Mouse (Mus musculus): Measurements from ENCODE around the gene Sh3bp5.

Sh3bp5 gene

DNA sequence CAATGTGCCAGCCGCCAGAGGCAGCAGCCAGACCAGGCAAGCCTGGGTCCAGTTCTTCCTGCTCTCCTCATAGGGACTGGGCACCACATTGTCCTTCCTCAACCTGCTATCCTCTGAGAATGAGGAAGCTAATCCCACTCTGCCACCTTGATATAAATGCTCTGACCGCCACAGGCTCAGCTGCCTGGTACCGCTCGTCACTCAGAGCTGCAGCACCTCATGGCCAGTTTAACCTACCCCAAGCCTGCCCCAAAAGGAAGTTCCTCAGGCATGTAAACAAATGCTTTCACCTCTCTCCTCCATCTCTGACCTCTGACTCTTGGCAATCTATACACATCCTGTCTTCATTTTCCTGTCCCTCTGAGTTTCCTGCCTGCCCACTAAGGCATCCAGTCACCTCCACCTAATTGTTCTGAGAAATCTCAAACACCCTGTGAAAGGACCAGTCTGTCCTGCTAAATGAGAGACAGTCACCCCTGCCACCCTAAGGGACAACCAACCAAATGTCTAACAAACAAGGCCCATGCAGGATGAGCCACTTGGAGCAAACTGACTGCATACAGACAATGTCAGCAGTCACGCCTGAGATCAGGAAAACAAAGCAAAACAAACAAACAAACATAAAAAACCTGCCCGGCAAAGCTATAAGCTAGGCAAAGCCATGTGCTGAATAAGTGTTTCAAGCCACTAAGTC, 27.8 kb downstream of the Sh3bp5 start:
- DNase-seq, result no peak

DNA sequence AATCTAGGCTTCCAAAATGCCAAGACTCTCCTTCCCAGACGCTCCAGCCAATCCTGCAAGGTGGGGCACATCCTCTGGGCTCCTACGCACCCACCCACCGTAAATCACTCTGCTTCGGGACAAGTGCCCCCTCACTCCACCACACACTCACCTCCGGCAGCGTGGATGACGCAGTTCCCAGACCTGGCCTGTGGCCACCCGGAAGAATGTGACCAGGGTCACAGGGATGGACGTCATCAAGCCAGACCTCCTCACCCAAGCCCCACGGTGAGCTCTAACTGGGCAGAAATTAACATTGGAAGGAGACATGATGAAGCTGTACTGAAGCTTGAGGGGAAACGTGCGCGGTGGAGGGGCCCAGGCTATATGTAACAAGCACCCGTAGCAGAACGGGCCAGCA, 28.7 kb downstream of the Sh3bp5 start:
- no peak for DNase-seq

DNA sequence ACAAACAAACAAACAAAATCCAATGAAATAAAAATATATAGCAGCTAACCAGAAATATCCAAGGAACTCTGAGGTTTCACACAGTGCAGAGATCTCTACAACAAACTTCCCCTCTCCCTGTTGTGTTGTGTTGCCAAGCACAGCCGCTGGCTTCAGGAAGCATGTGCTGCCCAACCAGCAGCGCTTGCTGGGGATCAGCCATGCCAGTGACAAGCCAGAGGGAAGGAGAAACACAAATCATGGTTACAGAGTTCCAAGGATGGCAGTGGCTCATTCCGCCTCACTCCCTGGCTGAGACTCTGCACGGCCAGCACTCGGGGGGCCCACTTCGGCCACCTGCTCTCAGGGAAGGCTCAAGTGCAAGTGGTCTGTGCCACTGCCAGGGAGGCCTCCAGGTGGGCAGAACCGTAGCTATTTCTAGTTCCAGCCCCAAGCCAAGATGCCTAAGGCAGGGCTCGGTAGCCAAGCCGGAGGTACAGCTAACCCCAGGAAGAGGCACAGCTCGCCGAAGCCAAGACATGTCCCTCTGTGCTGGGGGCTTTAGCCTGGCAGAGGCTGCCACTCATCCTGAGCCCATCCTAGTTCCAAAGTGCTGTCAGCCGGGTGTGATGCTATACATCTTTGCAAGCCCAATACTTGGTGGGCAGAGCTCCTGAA, 29.6 kb downstream of the Sh3bp5 start:
- DNase-seq, result no peak

DNA sequence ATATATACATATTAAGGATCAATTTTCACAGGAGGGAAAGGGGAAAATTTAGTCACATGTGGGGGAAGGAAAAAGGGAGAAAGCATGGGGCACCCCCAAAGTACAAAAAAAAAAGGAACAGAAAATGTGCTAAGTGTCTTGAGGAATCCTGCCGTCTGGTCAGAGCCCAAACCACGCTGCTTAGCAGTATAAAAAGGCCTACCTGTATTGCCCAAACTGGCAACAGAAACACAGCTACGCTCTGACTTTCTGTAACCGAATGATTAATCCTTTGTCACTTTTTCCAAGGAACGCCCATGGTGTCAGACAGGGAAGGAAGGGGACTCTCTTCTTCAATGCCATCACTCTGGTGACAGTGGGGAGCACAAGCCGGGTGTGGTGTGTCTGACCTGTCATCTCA, 30.2 kb downstream of the Sh3bp5 start:
- no peak for DNase-seq

DNA sequence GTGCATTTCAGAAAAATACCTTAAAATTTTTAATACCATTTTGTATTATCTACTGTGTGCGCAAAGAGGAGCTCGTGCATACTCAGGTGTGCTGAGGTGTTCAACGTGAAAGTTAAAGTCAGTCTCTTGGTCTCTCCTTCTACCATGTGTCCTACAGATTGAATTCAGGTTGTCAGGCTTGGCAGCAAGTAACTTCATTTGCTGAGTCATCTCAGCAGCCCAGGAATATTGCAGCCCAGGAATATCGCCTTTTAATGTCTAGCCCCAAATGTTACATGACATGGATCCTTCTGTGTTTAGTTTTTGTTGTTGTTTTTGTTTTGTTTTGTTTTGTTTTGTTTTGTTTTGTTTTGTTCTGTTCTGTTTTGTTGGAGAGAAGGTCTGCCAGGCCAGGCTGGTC, 31.2 kb downstream of the Sh3bp5 start:
- DNase-seq, result no peak

DNA sequence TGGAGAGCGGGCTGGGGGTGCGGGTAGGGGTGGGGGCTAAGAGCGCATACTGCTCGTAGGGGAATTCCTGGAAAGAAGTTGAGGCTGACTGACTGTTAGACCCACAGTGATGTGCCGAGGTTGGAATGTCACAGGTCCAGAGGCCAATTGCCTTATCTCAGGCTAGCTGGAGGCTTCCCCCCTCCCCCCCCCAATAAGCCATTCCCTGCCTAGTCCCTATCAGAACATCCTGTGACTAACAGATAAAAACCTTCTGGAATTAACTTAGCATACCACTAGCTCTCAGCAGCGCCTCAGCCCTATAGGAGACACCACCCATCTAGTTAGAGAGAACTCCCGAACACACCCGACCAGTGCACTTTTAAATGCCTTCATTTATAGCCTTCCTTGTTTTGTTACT, 31.9 kb downstream of the Sh3bp5 start:
- DNase-seq, result no peak

DNA sequence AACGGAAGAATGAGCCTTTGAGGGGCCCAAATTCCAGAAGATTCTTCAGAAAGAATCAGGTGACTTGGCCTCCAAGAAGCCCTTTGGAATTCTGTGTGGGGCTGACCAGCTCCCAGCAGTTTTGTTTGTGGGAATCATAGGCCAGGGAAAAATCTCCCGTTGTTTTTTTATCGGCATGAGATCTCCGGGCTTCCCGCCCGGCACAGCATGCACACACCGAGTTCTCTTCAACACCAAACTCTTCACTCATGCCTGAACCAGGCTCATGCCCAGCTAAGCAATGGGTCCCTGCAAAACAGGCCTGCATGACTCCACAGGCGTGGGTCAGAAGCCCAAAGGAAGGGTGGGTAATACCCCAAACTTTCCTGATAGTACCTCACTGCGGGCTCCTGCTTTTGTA, 32.3 kb downstream of the Sh3bp5 start:
- DNase-seq, result no peak

DNA sequence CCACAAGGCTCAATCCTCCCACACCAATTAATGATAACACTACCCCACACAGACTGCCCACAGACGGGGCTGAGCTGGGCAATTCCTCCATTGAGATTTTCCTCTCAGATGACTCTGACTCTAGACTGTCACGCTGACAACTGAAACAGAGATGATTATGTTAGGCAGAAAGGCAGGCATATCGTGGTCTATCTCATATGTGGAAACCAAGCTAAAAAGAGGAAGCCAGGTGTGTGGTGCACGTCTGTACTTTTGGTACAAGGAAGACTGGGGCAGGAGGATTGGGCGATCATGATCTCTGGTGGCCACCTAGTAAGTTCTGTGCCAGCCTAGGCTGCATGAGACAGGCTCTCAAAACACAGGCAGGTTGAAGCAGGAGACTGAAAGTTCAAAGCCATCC, 33.2 kb downstream of the Sh3bp5 start:
- DNase-seq, result no peak

DNA sequence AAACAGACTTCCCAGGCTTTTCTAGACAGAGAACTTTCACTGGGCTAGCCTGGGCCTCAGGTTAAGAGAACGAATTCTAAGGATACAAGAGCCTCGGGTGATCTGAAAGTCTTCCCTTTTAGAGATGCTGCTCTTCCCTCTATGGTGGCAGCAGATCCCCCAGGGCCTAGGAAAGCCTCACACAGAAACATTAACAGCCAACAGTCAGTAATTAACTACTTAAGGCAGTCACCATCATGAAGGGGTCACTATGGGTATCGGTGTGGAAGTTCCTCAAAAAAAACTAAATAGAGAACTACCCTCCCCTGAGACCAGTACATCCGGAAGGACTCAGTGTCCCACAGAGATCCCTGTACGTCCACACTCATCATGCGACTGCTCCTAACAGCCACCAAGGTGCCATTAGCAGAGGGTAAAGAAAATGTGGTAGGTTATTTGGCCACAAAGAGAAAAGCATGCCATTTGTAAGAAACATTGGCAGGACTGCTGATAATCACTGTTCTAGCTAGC, 33.9 kb downstream of the Sh3bp5 start:
- no peak for DNase-seq

DNA sequence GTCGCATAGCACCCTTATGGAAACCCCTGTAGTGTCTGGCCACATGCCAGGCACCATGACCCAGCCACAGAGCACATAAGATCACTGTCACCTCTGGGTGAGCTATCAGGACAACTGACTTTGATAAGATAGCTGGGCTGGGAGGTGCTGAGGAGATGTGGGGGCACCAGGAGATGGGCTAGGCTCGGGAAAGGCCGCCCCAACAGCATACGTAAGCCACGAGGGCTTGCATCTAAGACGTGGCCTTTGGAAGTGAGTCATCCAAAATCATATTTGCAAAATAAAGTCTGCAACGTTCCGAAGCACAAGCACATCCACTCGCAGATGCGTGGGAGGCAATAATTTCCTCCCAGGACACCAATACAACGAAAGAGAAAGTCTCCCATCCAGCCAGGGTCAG, 35.0 kb downstream of the Sh3bp5 start:
- DNase-seq, result no peak

DNA sequence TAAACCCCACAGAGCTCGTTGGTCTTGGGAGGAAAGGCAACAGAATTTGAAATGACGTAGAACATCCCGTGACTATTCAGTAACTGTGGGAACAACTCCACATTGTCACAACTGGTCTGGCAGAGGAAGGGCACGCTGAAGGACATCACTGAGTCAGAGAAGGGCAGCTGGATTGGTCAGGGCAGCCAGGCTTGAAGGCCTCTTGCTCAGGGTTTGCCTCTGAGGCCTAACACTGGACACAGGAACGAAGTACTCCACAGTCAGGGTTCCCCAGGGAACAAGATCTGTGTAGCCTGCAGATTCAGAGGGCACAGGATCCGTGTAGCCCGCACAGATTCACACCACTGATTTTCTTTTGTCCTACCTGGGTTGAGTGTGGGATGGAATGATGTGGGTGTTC, 35.6 kb downstream of the Sh3bp5 start:
- no peak for DNase-seq

DNA sequence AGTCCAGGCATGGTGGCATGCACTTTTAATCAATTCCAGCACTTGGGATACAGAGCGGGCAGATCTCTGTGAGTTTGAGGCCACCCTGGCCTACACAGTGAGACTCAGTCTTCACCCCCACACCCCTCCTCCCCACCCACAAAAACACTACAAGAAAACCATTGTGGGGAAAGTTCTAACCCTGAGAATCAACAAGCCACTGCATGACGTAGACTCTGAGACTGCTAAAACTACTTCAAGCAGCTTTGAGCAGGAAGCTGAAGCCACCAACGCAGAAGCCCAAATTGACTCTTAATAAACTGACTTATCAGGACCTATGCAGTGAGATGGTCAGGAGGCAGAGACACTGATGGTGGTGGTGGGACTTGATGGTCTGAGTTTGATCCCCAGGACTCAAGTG, 36.6 kb downstream of the Sh3bp5 start:
- DNase-seq, result peak; percentile 25 to 34

DNA sequence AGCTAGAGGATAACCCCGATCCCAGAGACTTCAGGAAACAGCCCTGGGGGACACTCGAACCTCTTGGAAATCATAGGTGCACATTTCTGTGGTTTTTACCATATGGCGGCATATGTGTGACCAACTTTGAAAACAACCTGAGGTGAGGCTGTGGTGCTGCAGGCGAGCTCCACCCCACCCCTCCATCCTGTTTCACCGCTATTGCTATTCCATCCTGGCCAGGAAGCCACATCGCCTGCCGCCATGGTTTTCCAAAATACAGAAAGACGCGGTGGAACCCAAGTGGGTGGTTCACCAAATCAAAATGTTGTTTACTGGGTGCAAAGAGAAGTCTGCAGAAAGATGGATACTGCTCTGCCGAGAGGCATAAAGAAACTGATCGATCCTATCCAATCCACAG, 37.1 kb downstream of the Sh3bp5 start:
- DNase-seq, result no peak

DNA sequence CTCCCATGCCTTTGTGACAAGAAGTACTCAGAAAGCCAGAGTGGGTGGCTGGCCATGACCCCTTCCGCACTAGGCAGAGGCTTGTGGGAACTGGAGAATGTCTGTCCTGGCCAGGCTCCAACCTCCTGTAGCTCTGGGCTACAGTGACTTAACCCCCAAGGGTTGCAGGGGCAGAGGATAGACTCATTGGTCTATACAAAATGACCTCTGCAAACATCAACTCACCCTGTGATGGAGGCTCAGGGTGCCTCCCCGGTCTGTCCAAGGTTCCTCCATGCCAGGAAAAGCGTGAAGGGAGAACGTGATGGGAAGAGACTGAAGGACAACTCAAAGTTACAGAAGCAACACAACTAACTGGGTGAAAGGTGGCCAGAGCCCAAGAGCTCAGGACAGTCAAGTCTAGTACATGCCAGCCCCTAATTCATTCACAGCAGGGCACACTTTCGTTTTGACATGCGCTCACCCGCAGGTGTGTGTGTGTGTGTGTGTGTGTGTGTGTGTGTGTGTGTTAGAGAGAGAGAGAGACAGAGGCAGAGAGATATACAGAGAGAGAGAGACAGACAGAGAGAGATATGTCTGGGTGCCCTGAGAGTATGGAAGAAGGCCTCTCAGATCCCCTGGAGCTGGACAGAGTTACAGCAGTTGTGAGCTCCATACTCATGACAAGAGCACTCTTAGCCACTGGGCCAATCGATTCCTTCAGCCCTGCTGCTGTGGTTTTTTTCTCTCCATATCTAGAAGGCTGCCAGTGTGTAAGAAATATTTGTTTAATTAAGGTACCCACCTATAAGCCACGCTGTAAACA, 37.9 kb downstream of the Sh3bp5 start:
- no peak for DNase-seq

DNA sequence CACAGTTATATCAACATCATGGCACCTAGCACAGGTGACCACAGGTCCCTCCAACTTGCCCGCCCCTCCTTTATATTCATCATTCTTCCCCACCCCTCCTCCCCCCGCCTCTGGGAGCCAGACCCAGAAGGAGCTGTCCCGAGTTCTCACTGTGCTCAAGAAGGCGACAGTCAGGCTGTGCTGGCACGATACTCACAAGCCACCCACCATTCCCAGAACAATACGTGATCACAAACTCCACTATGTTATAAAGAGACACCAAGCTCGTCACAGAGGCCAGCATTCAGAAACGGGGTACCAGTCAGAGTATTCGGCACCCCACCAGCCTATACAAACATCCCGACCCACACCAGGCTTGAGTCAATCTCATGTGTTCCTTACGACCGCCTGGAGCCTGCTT, 38.5 kb downstream of the Sh3bp5 start:
- DNase-seq, result no peak

DNA sequence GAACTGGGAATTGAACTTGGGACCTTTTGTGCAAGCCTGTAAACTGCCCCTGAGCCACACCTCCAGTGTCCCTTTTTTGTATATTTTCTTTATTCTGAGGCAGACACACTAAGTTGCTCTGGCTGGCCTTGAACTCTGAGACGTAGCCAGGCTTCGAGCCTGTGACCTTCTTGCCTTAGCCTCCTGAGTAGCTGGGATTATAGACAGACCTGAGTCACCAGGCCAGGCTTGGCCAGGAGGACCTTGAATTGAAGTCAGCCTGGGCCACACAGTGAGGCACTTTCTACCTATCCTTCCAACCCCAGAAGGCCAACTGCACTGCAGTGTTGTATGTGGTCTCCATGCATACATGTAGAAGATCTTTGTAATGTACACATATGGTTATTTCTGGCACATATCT, 39.5 kb downstream of the Sh3bp5 start:
- DNase-seq, result no peak

DNA sequence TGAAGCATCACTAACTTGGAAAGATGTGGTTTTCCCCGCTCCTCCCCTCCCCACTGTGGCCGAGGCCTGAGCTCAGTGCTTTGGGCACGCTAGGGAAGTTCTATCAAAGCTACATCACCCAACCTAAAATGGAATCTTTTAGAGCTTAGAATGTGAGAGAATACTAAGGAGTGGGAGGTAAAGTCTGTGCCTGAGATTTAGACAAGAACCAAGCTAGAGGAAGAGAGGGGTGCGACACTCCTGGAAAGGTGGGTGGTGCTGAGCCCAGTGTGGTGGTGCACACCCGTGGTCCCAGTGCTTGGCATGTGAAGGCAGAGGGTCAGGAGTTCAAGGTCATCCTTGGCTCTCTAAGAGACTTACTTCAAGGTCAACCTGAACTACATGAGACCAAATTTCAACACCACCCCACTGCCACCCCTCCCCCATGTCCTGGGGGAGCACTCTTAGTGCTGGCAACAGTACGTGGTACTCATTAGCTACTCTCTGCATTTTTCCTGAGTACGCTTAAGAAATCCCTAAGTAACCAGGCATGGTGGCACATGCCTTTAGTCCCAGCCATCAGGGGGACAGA, 40.2 kb downstream of the Sh3bp5 start:
- no peak for DNase-seq

DNA sequence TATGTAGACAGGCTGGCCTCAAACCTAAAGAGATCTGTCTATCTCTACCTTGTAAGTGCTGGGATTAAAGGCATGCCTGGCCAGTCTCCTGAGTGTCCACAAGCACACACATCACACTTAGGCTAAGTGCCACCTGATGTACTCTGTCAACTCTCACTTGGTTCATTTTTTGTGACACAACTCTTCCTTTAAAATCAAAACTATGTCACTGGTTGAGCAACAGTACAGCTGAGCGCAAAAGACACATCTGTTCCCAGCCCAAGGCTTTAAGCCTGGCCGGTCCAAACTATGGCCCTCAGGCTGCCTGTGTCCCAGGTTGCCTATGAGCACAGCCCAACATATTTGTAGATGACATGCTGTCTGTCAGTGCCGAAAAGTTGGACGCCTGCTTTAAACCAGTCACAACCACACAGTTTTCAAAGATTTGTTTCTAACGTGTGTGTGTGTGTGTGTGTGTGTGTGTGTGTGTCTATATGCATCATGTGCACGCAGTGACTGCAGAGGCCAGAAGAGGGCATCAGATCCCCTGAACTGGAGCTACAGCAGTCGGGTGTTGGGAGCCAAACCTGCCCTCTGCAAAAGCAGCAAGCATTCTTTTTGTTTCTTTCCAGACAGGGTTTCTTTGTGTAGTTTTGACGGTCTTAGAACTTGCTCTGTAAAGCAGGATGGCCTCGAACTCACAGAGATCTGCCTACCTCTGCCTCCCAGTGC, 40.9 kb downstream of the Sh3bp5 start:
- DNase-seq, result no peak

DNA sequence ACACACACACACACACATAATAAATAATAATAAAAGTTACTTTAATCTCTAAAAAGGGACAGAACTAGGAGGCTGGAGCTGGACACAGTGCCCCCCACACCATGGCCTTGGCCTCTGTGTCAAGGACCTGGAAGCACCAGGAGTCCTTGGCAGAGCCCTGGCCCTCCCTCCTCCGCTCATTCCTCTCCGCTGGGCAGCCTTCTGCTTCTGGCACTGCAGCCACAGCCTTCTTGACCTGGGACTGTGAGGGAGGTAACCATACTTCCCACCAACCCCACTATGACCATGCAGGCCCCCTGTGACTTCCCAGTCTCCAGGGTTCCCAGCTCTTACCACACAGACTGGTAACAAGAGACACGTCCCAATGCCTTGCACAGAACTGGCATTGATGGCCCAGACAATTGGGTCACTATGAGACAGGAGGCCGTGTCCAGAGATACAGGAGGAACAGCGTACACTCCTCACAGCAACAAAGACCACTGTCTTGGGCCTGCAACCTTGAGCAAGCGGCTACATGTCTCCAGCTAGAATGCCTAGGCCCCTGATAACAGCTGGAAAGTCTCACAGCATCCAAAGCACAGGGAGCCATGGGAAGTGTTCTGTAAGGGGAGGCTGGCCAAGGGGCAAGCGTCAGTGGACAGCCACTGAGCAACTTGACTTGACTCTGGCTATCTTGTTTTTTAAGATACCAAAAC, 41.8 kb downstream of the Sh3bp5 start:
- DNase-seq, result no peak

DNA sequence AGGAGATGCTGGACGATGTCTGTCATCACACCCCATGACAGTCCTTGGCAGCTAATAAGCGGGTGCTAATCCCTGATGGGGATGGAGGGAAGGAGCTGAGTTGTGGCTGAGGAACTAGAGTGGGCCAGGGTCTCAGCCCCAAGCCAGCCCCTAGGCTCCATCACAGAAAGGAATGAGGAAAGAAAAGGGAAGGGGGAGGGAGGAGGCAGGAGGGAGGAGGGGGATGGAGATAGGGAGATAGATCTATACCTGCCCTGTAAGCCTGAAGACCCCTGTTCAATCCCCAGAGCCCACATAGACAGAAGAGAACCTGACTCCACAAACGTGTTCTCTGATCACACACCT, 42.4 kb downstream of the Sh3bp5 start:
- DNase-seq, result no peak

DNA sequence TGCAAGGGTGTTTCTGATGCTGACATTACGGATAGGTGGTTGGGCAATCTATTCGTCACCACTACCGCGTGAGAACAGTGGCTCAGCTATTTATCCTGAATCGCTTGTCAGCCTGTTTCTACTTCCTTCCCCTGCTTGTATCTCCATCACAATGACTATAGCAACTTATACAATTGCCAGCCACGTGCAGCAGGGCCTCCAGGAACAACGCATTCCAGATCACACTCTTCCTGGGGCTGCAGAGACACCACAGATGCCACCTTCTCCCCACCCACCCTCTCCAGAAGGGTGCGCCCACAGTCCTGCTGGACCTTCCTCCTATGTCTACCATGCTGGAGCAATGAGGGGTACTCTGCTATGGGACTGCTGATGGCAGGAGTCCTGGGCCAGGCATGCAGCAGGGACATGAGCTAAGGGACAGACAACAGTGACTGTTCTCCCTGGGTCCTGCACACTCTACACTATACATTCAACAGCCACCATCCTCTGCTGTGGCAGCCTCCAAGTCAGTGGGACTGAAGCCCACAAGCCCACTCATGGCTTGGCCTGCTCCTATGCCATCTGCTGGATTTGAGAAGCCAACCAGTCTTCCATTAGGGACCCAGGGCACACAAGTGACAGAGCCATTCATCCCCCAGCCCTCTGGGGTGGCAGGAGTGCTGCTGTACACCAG, 42.9 kb downstream of the Sh3bp5 start:
- DNase-seq, result no peak

DNA sequence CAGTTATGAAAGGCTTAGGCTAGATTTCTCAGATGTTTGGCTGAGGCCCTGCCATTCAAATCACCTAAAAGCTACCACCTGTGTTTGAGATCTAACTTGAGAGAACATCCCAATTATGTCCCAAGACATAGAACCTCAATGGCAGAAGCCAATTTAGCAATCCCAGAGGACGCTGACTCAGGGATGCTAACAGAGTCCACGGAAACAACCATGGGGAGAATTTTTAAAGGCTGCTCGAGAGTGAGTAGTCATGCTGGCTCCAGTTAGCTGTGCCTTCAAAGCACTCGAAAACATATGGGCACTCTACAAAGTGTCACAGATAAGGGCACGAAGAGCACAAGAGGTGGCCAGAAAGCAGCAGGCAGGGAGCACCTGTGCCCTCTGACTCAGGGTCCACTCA, 43.6 kb downstream of the Sh3bp5 start:
- DNase-seq, result no peak
